Mouse (Mus musculus) A20 (cell line): ENCODE results near the gene Itpr1.
"Not testable (repeated sequence)": the region's sequence is repeated elsewhere in the genome, so short reads cannot be mapped to it uniquely, and the experiment has no call there.

Experiments used
- DNase-seq: peaks from one replicate; pipeline ENCODE4 v3.0.0-alpha.2; 2011; ENCODE audit warnings: low read depth, low spot score

Gene Itpr1

DNA sequence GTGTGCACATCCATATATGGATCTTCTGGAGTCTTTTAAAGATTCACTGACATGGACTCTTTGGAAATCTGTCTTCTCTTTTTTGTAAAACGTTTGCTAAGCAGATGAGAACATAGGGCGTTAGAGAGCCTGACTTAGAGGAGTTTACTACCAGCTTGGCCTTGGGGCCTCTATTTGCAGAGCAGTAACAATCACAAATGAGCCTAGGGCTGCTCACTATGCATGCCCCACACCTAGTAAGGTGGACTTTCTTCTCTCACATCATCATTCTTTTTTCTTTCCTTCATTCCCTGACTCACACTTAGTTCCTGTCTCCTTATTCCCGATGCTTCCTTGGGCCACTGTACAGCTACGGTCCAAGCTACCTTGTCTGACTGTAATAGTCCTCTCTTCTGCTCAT lies 325.5 kb downstream of the Itpr1 start:
- no peak for DNase-seq

DNA sequence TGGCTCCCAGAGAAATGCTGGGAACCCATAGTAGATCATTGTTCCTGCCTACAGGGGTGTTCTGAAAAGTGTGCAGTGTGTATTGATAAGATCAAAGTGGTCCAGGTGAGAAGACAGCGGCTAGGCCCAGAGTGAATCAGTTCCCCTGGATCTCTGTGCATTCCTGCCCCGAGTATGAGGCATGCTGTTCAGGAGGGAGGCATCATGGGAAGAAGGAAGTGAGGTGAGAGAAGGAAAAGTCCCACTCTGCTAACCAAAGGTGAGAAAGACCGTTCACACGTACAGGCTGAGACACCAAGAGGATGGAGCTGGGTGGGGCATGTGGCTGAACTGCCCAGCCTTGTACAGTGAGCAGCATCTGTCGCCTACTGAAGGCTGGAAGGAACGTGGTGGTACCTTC lies 327.5 kb downstream of the Itpr1 start:
- no peak for DNase-seq

DNA sequence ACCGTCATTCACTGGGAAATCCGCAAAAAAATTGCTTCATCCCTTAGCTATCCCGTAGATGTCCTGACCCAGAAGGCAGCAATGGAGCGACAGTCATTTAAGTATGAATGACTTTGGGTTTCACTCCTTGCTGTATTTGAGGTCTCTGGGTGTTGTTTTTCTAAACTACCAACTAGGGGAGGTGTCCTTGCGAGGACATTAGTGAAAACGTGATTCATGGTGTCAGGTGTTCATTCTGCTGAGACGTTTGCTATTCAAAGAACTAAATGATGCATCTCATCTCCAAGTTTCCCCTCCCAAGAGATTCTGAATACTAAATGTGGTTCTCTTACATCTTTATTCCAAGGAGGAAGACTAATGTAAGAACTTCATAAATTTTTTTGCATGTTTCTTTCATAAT lies 332.0 kb downstream of the Itpr1 start:
- no peak for DNase-seq

DNA sequence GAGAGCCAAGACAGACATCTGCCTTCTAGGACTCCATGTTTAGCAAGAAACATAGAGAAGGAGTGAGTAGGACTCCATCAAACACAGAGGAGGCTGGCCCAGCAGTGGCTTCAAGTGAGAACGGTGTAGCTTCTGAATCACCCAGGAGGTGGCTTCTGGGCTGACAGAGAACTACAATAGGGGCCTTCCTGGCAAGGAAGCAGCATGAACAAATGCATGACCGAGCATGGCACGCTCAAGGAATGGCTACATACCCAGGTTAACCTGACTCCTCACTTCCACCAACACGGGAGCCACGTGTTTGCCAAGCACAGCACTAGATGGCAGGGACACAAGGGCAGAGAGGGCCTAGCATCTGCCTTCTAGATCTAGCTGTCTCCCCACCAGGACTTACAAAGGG lies 332.6 kb downstream of the Itpr1 start:
- no peak for DNase-seq

DNA sequence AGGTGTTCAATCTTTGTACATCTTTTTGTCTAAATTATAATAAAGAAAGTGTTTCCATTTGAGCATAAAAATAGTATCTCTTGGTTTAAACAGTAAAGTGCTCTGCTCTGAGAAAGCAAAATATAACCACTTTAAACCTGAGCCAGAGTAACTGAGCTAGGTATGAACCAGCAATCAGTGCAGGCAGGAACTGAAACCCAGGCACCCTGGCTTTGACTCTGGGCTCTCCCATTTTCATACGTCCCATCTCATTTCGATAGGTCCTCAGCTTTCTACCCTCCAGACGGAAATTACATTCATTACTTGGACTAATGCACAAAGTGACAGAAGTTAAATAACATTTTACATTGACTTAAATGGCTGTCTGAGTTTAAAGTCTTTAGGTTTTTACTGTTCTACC lies 335.5 kb downstream of the Itpr1 start:
- DNase-seq, result peak; percentile 57

DNA sequence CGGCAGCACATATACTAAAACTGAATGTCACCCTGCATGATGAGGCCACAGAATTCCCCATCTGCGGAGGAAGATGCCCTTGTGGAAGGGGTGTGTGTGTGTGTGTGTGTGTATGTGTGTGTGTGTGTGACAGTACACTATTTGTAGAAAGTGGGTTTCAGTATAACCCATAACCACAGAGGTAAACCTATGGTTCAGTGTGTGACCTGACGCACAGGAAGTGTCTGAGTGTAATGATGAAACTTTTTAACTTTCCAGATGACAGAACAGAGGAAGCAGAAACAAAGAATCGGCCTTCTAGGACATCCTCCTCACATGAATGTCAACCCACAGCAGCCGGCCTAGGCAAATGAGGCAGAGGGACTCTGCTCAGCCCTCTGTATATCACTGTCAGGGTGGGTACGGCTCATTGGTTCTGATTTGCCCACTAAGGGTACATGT lies 336.6 kb downstream of the Itpr1 start:
- peak; percentile 89 for DNase-seq

DNA sequence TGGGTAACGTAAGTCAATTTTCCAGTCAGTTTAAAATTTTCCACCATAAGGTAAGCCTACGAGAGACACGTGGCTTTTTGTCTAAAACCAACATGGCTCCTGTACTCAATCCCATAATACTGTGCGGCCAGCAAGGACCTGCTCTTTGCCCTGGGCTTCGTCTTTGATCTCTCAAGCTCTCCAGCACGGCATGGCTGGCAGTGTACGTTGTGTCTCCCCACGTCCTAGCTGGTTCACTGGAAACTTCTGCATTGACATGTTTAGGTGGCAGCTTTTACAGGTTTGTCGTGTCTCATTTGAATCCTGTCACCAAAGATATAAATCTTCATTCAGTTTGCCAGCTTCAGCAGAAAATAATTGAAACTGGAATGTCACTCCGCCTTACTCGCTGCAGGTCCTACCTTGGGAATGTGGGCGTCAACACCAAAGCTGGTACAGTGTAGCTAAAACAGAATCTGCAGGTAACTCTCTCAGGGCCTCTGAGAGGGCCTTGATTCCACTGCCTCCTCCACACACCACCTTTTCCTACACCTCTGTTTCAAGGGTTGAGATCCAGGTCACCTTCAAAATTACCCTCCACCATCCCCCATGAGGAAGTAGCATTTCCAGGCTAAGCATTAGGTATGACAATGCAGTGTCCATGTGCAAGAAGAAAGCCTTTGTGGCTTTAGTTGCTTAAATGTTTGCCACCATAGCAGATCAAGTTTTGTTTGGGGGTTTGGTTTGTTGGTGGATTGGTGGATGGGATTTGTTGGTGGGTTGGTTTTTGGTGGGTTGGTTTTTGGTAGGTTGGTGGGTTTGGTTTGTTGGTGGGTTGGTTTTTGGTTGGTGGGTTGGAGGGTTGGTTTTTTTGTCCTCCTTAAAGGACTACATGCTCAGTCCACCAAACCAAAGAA lies 339.1 kb downstream of the Itpr1 start:
- no peak for DNase-seq

DNA sequence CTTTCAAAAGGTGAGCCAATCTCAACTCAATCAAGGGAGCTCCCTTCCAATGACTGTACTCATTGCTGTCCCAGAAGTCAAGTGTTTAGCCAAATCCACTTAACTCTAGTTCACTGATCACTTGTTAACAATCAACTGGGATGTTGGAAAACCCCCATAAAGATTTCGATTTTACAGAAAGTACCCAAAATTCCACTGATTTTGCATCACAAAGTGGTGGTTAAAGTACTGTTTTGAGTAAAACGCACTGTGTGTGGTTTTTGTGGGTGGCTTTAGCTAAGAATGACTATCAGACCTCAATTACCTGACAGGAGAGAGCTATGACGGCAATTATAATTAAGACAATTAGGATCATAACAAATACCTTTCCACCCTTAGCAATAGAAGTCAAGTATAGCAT lies 340.1 kb downstream of the Itpr1 start:
- DNase-seq, result peak; percentile 30

DNA sequence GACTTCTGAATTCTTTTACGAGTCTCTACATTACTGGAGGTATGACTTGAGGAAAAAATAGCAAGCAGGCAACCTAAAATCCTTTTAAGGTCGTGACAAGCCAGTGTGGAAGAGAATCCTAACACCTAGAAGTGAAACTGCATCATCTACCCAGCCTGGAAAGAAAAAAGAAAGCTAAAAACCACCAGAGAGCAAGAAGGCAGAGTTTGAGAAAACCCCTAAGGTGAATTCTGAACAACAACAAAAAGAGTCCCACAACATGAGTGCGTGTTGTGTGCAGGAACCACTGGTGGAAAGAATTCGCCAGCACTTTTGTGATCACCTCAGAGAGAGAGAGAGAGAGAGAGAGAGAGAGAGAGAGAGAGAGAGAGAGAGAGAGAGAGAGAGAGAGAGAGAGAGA lies 340.6 kb downstream of the Itpr1 start:
- DNase-seq, result peak; percentile 33

DNA sequence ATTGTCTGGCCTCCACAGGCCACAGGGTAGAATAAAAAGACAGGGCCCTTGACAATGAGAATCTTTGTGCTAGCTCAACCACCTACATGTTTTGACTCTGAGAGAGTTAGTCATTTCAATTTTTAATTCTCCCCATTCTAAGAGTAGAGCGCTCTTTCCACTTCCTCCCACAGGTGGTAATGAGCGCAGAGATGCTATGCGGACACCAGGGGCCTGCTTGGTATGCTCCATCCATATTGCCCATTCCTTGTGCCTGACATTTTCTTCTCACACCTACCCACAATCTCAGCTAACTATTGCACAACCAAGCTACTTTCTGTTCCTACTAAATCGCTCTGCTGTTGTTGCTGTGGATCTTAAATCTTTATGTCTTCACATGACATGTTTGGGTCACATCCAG lies 341.5 kb downstream of the Itpr1 start:
- DNase-seq, result no peak

DNA sequence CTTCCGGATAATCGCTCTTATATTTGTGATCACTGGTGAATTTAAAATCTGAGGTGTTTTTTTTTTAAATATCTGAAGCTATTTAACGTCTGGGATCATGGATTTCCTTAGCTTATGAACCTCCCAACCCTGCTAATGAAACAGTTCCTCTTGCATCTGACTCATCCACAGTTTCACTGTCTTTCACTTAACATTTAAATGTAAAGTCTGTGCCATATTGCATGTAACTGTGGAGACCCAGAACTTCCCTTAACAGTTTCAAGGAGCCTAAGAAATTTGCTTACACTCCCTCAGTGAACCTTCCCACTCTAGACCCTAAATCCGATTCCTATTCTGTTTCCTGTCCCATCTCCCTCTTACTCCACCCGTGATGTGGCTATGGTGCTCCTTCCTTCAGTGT lies 342.0 kb downstream of the Itpr1 start:
- no peak for DNase-seq

DNA sequence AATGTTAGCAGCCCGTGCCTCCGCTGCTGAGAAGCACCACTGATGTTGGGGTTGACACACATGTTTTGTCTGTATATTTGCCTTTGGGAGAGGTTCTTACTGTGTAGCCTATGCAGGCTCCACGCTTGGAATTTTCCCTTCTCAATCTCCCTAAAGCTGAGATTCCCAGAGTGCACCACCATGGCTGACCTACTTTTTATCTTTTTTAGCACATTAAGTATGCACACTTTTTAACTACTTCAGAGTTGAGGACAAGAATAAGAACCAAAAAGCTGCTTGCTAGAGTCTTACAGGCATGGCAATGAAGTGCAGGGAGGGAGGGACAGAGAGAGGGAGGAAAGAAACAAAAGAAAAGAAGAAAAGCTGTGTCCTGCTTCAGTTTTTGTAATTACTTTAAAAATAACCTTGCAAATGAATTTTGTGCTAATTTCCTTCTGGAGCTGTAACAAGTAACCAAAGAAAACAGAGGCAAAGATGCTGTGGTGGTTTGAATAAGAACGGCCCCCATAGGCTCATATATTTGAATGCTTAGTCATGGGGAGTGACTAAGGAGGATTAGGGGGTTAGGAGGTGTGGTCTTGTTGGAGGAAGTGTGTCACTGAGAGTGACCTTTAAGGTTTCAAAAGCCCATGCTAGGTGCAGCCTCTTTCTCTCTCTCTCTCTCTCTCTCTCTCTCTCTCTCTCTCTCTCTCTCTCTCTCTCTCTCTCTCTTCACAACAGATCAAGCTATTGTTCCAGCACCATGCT lies 344.9 kb downstream of the Itpr1 start:
- peak; percentile 38 for DNase-seq

DNA sequence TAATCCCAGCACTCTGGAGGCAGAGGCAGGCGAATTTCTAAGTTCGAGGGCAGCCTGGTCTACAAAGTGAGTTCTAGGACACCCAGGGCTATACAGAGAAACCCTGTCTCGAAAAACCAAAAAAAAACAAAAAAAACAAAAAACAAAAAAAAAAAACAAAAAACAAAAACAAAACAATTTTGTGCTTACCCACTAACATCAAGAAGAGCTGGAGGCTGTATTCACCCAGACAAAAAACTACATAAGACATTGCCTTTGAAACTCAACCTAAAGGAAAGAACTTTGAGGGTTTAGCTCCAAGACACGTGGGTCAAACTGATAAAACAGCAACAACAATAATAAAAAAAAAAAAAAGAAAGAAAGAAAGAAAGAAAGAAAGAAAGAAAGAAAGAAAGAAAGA lies 346.3 kb downstream of the Itpr1 start:
- DNase-seq, result not testable (repeated sequence)

DNA sequence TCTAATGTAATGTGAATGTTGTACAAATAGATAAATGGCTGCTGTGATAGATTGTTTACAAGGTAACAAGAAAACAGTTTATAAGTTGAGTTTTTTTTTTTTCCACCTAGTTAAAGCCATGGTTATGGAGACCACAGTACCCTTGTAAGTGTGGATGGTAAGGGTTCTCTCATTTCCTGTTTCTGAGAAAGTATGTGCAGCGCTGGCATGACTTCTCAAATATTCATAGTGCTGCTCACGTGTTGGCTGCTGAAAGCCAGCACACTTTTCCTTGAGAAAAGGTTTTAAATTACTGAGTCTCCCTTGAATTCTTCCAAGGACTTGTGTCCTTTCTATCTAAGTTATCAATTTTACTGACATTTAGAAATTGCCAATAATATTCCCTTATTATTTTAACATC lies 350.1 kb downstream of the Itpr1 start:
- no peak for DNase-seq

DNA sequence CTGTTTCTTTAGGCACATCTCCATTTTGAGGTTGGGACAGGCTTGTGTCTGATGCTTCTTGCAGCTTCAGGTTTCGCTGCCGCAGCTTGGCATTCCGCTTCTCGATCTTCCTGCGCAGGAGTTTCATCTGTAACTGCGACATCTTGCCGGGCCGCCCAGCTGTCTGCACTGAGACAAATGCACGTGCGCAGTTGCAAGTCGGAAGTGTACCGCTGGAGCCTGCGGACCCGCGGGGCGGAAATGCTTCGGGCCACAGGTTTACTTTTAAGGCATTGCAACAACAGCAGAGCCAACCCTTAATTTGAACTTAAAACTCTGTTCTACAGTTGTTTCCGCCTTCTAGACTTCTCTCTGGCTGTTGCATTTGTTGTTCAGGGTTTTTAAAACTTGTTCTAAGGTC lies 352.6 kb downstream of the Itpr1 start:
- DNase-seq, result not testable (repeated sequence)

DNA sequence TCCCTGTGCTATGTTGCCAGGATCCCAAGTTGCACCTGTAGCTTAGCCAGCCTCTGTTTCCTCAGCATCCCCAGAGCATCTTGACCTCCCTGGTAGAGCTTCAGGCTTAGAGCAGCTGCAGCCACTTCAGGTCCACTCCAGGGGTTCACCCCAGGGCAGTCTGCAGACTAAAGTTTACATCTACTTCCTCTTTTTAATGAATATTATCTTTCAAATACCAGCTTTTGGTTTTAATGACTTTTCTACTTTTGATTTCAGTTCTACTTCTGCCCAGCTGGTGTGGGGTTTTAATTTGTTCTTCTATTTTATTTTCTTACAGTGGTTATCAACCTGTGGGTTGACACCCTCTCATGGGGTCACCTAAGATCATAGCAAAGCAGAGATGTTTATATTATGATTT lies 353.7 kb downstream of the Itpr1 start:
- peak; percentile 83 for DNase-seq

DNA sequence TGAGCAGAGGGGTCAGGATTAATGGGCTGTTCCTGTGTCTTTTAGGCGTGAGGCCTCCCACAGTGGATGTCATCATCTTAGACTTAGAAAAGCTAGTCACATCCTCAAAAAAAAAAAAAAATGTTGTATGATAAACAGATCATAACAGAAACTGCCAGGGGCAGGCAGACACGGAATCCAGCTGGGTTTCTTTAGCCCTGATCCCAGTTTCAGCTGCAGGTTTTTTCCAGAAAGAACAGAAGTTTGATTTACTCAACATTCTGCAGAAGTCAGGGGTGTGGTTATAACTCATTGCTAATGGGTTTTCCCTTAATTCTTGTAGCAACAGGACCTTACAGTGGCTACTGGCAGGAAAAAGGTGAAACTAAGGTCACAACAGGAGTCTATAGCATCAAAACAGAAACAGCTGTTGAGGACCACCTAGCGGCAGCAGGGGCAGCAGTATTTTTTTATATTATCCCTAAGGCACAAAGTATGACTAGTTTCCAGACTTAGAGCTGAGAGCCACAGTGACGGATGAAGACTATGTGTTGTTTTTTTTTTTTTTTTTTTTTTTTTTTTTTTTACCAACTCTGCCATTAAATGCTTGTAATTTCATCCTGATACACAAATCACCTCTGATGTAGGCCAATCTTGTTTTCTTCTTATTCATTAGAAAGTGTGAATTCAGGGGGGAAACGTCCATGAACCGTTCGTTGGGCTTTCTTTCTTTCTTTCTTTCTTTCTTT lies 356.7 kb downstream of the Itpr1 start:
- no peak for DNase-seq

DNA sequence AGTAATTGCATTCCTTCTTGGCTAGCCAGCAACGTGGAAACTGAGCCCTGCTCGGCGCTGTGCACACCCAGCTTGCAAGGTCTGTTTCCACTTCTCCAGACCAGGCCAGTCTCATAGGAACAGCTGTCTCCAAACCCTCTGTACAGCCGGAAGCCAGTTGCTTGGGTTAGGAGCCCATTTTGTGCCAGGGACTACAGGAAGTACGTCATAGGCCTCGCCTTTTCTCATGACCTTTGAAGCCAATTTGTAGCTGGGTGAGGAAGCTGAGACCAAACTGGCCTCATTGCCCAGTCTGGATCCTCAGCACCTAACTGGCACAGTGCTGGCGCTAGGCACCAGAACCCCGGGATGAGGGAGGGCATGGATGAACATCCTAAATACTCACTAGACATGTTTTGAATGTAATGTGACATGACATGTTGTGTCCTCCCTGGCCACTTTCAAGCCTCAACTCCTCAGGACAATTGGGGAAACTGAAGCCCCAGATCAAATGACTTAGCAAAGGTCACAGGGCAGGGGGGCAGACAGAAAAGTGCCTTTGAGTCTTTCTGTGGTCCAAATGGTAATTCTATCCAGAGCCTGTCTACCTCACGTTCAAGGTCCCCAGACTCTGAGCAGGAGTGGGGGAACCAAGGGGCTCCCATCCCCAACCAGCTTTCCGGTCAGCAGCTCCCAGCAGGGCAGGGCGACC lies 357.6 kb downstream of the Itpr1 start:
- no peak for DNase-seq

DNA sequence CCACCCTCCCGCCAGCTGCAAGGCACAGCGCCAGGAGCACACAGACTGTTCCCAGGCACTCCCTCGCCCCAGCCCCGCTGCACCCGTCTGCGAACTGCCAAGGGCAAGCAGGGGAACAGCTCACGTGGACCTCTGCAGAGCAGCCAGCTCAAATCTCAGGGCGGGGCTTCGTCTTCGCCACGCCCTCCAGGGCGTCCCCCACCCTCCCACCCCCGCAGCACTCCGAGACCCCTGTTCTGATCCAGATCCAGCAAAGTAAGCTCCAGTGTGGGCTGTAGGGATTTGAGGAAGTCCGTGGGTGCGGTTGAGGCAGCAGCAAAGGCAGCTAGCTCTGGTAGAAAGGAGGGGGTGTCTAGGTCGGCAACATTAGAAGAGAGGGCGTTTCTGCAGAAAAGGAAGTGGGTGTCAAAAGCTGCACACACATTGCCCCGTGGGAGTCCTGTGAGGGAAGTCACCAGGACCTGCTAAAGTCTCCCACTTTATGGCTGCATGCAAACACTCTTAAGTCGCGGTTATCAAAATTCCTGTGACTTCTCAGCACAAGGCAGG lies 358.2 kb downstream of the Itpr1 start:
- DNase-seq, result peak; percentile 81

DNA sequence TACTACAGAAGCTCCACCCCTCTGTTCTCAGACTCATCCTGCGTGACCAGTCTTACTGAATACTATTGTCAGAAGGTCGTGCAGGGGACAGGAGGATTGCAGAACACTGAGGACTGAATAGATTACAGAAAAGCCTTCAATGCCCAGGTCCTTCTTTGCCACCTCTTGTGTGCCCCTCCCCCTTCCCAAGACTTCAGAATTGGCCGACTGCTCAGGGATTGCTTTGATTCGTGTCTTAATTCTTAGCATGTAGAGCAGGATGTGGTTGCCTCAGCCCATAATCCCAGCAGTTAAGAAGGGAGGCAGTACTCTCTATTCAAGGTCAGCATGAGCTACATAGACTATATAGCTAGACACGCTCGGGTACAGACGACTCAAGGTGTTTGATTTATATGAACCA lies 359.8 kb downstream of the Itpr1 start:
- DNase-seq, result no peak

DNA sequence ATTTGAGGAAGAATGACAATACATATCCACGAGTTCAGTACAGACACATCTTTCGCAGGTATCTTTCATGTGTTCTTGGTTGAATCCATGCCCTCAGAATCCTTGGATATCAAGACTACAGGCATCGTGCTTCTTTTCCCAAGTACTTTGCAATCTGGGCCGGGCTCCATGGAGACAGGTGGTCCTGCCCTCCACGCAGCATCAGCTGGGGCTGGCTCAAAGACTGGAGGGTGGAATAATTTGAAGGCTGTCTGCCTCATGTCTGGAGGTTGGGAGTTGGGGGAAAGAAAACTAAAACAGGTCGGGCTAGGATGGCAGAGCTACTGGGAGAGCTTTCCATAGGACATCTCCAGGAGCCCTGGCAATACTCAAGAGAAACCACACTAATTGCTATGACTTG lies 364.2 kb downstream of the Itpr1 start:
- no peak for DNase-seq
